Mouse (Mus musculus) lung, adult 2 months (tissue): ENCODE results near the gene Art1. TPM values are rescaled to one million over a fixed set of nuclear protein-coding genes. Genes with fewer than 3 reads are reported as not detected.

Experiments
- DNase-seq: peaks from one replicate; pipeline ENCODE4 v3.0.0; 2022
- H3K4me1 ChIP-seq: fragments of 200-500 bp; 2 replicates; pipeline ENCODE4 v1.6.1; 2011; ENCODE audit warnings: low read length; ENCODE audit not compliant: control insufficient read depth, insufficient read depth
- H3K4me3 ChIP-seq: fragments of 200-500 bp; replicated peaks from 2 replicates; pipeline ENCODE3; 2011; ENCODE audit warnings: low read depth, mild to moderate bottlenecking, control low read depth, low read length; ENCODE audit errors: extremely low read depth
- CTCF ChIP-seq: fragments of 200-500 bp; IDR thresholded peaks from 2 replicates; pipeline ENCODE4 v1.5.1; 2011; ENCODE audit warnings: mild to moderate bottlenecking, low read length, control low read depth; ENCODE audit not compliant: insufficient read depth
- POLR2A ChIP-seq: fragments of 200-500 bp; IDR thresholded peaks from 2 replicates; pipeline ENCODE4 v1.6.1; 2011; ENCODE audit warnings: low read depth, mild to moderate bottlenecking, control low read depth, low read length, borderline replicate concordance; ENCODE audit errors: extremely low read depth
- WGBS: fragments of 180-500 bp; shearing (Covaris S2); methylation state at CpG from one replicate; pipeline ENCODE4 v1.1.7; 2018; 5-methylcytosine and 5-hydroxymethylcytosine counted together
- polyA plus RNA-seq: library from polyadenylated mRNA; depleted of rRNA; stranded (reverse); fragments of >200 nt; gene quantifications from 2 replicates; pipeline ENCODE4 v1.2.3, GENCODE M21; 2012; rRNA removed

The Art1 gene
- polyA plus RNA-seq, 1 experiment: 15.7 TPM

GRCm38 (mm10) chr7:102132395-102132794 lies 30.9 kb downstream of the Art1 start:
- Histone ChIP-seq H3K4me1 (no peaks in the 10 kb centered on the region), H3K4me3 (no peak overlapping the region)
- no peak for DNase-seq
- TF ChIP-seq CTCF: no peak
- TF ChIP-seq POLR2A: no peak
- 50% methylated on average over 4 of the region's 4 CpGs for WGBS

- Histone ChIP-seq H3K4me3 (no peak overlapping the region), H3K4me1 (no peaks in the 10 kb centered on the region)
- DNase-seq: no peak
- 93% methylated on average over 1 of the region's 1 CpGs for WGBS
- TF ChIP-seq POLR2A (no peak), CTCF (peak; percentile 42; the same call in 1 of the 2 replicates)
Observed at GRCm38 (mm10) chr7:102137464-102137863, 35.9 kb downstream of the Art1 start.

- WGBS: 93% methylated on average over 5 of the region's 5 CpGs
- Histone ChIP-seq H3K4me3 (no peak overlapping the region), H3K4me1 (no peaks in the 10 kb centered on the region)
- no peak for TF ChIP-seq CTCF
- TF ChIP-seq POLR2A: no peak
- DNase-seq: no peak
Observed at GRCm38 (mm10) chr7:102137898-102138297, 36.4 kb downstream of the Art1 start.

GRCm38 (mm10) chr7:102153691-102154090 lies 52.1 kb downstream of the Art1 start:
- WGBS: 78% methylated on average over 5 of the region's 5 CpGs
- H3K4me3 ChIP-seq: no peak overlapping the region
- DNase-seq: no peak
- H3K4me1 ChIP-seq: no peaks in the 10 kb centered on the region
- TF ChIP-seq CTCF (no peak), POLR2A (no peak)

Other genes starting within 250 kb of the Art1 start
- gene Folr2, start 244.5 kb upstream of the Art1 start, polyA plus RNA-seq: 11.8 and 12.6 TPM in 2 replicates
- 21.1 and 36.2 TPM in 2 replicates for gene Anapc15, start 238.0 kb upstream of the Art1 start, polyA plus RNA-seq
- gene Folr1, start 231.0 kb upstream of the Art1 start, polyA plus RNA-seq: 0.67 and 1.2 TPM in 2 replicates
- 171 and 205 TPM in 2 replicates for gene Lamtor1, start 195.8 kb upstream of the Art1 start, polyA plus RNA-seq
- 0.06 TPM in 1 of 2 replicates, not detected in the other for gene Tomt, start 195.4 kb upstream of the Art1 start, polyA plus RNA-seq
- 28.9 and 36.5 TPM in 2 replicates for gene Lrrc51, start 167.8 kb upstream of the Art1 start, polyA plus RNA-seq
- 80.1 and 93.4 TPM in 2 replicates for gene Numa1, start 167.6 kb upstream of the Art1 start, polyA plus RNA-seq
- gene Il18bp, start 83.1 kb upstream of the Art1 start, polyA plus RNA-seq: 11.4 and 12.0 TPM in 2 replicates
- gene Rnf121, start 36.3 kb upstream of the Art1 start, polyA plus RNA-seq: 20.5 and 31.9 TPM in 2 replicates
- gene Xndc1, start 36.2 kb upstream of the Art1 start, polyA plus RNA-seq: 14.8 and 18.9 TPM in 2 replicates
- gene Xntrpc, start 36.0 kb upstream of the Art1 start, polyA plus RNA-seq: 3.0 and 3.5 TPM in 2 replicates
- gene Trpc2, start 18.6 kb upstream of the Art1 start, polyA plus RNA-seq: not detected in 2 replicates
- 0.27 and 1.2 TPM in 2 replicates for gene Art5, start 7.7 kb downstream of the Art1 start, polyA plus RNA-seq
- gene Chrna10, start 15.1 kb downstream of the Art1 start, polyA plus RNA-seq: 1.6 and 1.9 TPM in 2 replicates
- gene Nup98, start 108.4 kb downstream of the Art1 start, polyA plus RNA-seq: 14.2 and 17.8 TPM in 2 replicates
- 147 and 180 TPM in 2 replicates for gene Pgap2, start 108.5 kb downstream of the Art1 start, polyA plus RNA-seq
- 101 and 113 TPM in 2 replicates for gene Rhog, start 154.3 kb downstream of the Art1 start, polyA plus RNA-seq
- 74.0 and 78.7 TPM in 2 replicates for gene Stim1, start 166.1 kb downstream of the Art1 start, polyA plus RNA-seq